Mouse (Mus musculus): ENCODE results near the gene Psmc3. TPM values are rescaled to one million over a fixed set of nuclear protein-coding genes. Genes with fewer than 3 reads are reported as not detected.
"Not testable (repeated sequence)": the region's sequence is repeated elsewhere in the genome, so short reads cannot be mapped to it uniquely, and the experiment has no call there.

Gene Psmc3
- polyA plus RNA-seq (2012; rRNA removed) = 435 and 494 TPM in 2 replicates

DNA sequence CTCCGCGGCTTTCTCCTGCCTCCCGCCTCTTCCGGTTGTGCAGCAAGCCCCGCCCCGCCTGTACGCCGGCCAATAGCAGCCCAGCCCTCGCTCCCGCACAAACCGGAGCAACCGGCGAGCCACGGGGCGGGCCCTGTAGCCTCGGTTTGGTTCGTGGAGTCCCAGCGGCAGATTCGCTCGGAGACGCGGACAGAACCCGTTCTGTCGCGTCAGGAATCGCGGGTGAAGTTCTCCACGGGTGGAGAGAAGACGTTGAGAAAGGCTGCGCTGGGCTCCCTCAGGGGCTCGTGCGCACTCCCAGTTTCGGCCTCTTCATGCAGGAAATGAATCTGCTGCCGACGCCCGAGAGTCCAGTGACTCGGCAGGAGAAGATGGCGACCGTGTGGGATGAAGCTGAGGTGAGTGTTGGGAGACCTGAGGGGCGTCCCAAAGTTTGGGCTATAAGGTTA is at the start of gene Psmc3:
Psmc3 (plus strand) TSS at position 76 of the 449 bp plus-strand sequence.
- TF ChIP-seq POLR2A (IDR thresholded peaks at IDR 0.05; ENCODE audit: control insufficient read depth, low read depth, low read length) = peak; percentile 92
- TF ChIP-seq CTCF (IDR thresholded peaks at IDR 0.05; ENCODE audit: control insufficient read depth, insufficient read depth, insufficient replicate concordance, low read depth, low read length) = no peak
- H3K36me3 ChIP-seq (ENCODE audit: control insufficient read depth, insufficient read depth, low read length) = peaks cover 6% of the 10 kb centered on the region

DNA sequence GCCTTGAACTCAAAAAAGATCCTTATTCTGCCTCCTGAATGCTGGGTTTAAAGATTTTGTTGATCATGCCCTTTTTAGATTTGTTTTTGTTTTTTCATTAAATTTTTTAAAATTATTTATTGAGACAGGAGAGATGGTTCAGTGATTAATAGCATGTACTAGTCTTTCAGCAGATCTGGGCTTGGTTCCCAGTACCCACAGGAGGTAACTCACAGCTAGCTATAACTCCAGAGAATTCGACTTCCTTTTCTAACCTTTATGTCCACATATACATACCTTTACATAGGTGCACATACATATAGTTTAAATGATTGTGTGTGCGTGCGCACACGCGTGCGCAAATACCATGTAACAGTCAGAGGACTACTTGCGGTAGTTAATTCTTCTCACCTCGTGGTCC is 45.3 kb upstream of the Psmc3 start:
- H3K27me3 ChIP-seq (ENCODE audit: control insufficient read depth, insufficient read depth, low read length) = no peaks in the 10 kb centered on the region
- H3K4me3 ChIP-seq (ENCODE audit: control insufficient read depth, low read depth, low read length) = no peak overlapping the region
- TF ChIP-seq CTCF (IDR thresholded peaks at IDR 0.05; ENCODE audit: control insufficient read depth, insufficient read depth, insufficient replicate concordance, low read depth, low read length) = no peak
- no peak for TF ChIP-seq POLR2A (IDR thresholded peaks at IDR 0.05; ENCODE audit: control insufficient read depth, low read depth, low read length)
- no peaks in the 10 kb centered on the region for H3K4me1 ChIP-seq (ENCODE audit: control insufficient read depth, insufficient read depth, low read length)
- H3K27ac ChIP-seq (ENCODE audit: control insufficient read depth, insufficient read depth, low read depth, low read length) = no peak overlapping the region
- H3K36me3 ChIP-seq (ENCODE audit: control insufficient read depth, insufficient read depth, low read length) = peaks cover 4% of the 10 kb centered on the region

More for the DNA sequence above, at the start of gene Psmc3:
- H3K27me3 ChIP-seq (ENCODE audit: control insufficient read depth, insufficient read depth, low read length) = no peaks in the 10 kb centered on the region
- peak within 1 kb of the TSS; percentile 82 for H3K27ac ChIP-seq (ENCODE audit: control insufficient read depth, insufficient read depth, low read depth, low read length)
- peak within 1 kb of the TSS; percentile 79 for H3K4me3 ChIP-seq (ENCODE audit: control insufficient read depth, low read depth, low read length)
- peaks cover 4% of the 10 kb centered on the region; the same call in 1 of the 2 replicates for H3K4me1 ChIP-seq (ENCODE audit: control insufficient read depth, insufficient read depth, low read length)

DNA sequence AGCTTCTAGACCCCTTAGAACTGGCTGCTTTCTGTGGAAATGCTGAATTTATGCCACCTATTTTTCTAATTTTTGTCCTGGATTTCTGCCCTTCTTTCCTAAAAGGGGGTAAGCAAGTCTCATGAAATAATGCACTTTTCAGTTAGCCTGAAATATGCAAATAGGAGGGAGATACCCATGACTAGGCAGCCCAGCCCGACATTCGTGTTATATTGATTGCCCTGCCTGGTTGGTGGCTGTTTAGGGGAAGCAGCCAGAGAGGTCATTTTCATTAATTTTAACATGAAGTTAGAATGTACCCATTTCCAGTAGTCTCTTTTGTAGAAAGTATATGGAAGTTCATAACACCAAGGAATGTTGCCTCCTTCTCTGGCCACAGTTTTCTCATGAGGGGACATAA is 39.9 kb upstream of the Psmc3 start:
- TF ChIP-seq CTCF (IDR thresholded peaks at IDR 0.05; ENCODE audit: control insufficient read depth, insufficient read depth, insufficient replicate concordance, low read depth, low read length) = no peak
- TF ChIP-seq POLR2A (IDR thresholded peaks at IDR 0.05; ENCODE audit: control insufficient read depth, low read depth, low read length) = no peak
- no peaks in the 10 kb centered on the region for H3K4me1 ChIP-seq (ENCODE audit: control insufficient read depth, insufficient read depth, low read length)
- H3K27ac ChIP-seq (ENCODE audit: control insufficient read depth, insufficient read depth, low read depth, low read length) = no peak overlapping the region
- peaks cover 6% of the 10 kb centered on the region for H3K36me3 ChIP-seq (ENCODE audit: control insufficient read depth, insufficient read depth, low read length)
- no peak overlapping the region for H3K4me3 ChIP-seq (ENCODE audit: control insufficient read depth, low read depth, low read length)
- no peaks in the 10 kb centered on the region for H3K27me3 ChIP-seq (ENCODE audit: control insufficient read depth, insufficient read depth, low read length)

DNA sequence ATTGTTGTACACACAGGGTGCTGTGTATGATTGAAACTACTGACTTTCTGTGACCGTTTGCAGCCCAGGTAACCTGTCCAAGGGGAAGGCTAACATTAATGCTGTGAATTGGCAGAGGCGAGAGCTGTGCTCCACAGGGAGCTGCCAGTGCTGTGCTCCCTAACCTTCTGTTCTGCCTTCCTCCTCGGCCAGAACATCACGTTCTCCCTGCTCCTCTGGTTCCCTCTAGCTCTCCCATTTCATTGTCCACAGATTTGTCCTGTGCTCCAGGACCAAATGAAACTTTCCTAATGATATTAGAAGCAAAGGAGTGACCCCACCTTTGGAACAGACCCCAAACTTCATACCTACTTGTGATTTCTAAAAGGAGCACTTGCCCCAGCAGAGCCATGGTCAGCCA is 38.4 kb upstream of the Psmc3 start:
- 0 out of 2 replicates have a peak overlapping the region, but pooled peaks have one; percentile 9 for H3K27ac ChIP-seq (ENCODE audit: control insufficient read depth, insufficient read depth, low read depth, low read length)
- no peak overlapping the region for H3K4me3 ChIP-seq (ENCODE audit: control insufficient read depth, low read depth, low read length)
- H3K36me3 ChIP-seq (ENCODE audit: control insufficient read depth, insufficient read depth, low read length) = peaks cover 6% of the 10 kb centered on the region
- no peaks in the 10 kb centered on the region for H3K27me3 ChIP-seq (ENCODE audit: control insufficient read depth, insufficient read depth, low read length)
- TF ChIP-seq CTCF (IDR thresholded peaks at IDR 0.05; ENCODE audit: control insufficient read depth, insufficient read depth, insufficient replicate concordance, low read depth, low read length) = no peak
- TF ChIP-seq POLR2A (IDR thresholded peaks at IDR 0.05; ENCODE audit: control insufficient read depth, low read depth, low read length) = no peak
- H3K4me1 ChIP-seq (ENCODE audit: control insufficient read depth, insufficient read depth, low read length) = no peaks in the 10 kb centered on the region

GRCm38 (mm10) chr2:91018061-91018788 is 35.6 kb upstream of the Psmc3 start:
- Histone ChIP-seq H3K27ac (ENCODE audit: control insufficient read depth, insufficient read depth, low read depth, low read length) (no peak overlapping the region), H3K27me3 (ENCODE audit: control insufficient read depth, insufficient read depth, low read length) (no peaks in the 10 kb centered on the region), H3K4me1 (ENCODE audit: control insufficient read depth, insufficient read depth, low read length) (no peaks in the 10 kb centered on the region), H3K36me3 (ENCODE audit: control insufficient read depth, insufficient read depth, low read length) (peaks cover 4% of the 10 kb centered on the region), H3K4me3 (ENCODE audit: control insufficient read depth, low read depth, low read length) (no peak overlapping the region)
- TF ChIP-seq POLR2A (IDR thresholded peaks at IDR 0.05; ENCODE audit: control insufficient read depth, low read depth, low read length) (no peak), CTCF (IDR thresholded peaks at IDR 0.05; ENCODE audit: control insufficient read depth, insufficient read depth, insufficient replicate concordance, low read depth, low read length) (no peak)

GRCm38 (mm10) chr2:91019911-91020310 is 33.9 kb upstream of the Psmc3 start:
- H3K27me3 ChIP-seq (ENCODE audit: control insufficient read depth, insufficient read depth, low read length) = no peaks in the 10 kb centered on the region
- H3K27ac ChIP-seq (ENCODE audit: control insufficient read depth, insufficient read depth, low read depth, low read length) = no peak overlapping the region
- H3K4me1 ChIP-seq (ENCODE audit: control insufficient read depth, insufficient read depth, low read length) = no peaks in the 10 kb centered on the region
- TF ChIP-seq CTCF (IDR thresholded peaks at IDR 0.05; ENCODE audit: control insufficient read depth, insufficient read depth, insufficient replicate concordance, low read depth, low read length) = no peak
- no peak for TF ChIP-seq POLR2A (IDR thresholded peaks at IDR 0.05; ENCODE audit: control insufficient read depth, low read depth, low read length)
- H3K36me3 ChIP-seq (ENCODE audit: control insufficient read depth, insufficient read depth, low read length) = peaks cover 3% of the 10 kb centered on the region; the same call in 1 of the 2 replicates
- H3K4me3 ChIP-seq (ENCODE audit: control insufficient read depth, low read depth, low read length) = no peak overlapping the region

- not testable (repeated sequence) for H3K4me1 ChIP-seq (ENCODE audit: control insufficient read depth, insufficient read depth, low read length); H3K27ac ChIP-seq (ENCODE audit: control insufficient read depth, insufficient read depth, low read depth, low read length); H3K4me3 ChIP-seq (ENCODE audit: control insufficient read depth, low read depth, low read length); H3K27me3 ChIP-seq (ENCODE audit: control insufficient read depth, insufficient read depth, low read length); H3K36me3 ChIP-seq (ENCODE audit: control insufficient read depth, insufficient read depth, low read length)
Observed at GRCm38 (mm10) chr2:91022266-91022665, 31.5 kb upstream of the Psmc3 start.

Data from testis, adult 2 months (tissue).